Mouse (Mus musculus): Measurements from ENCODE around the gene Oat.

- TF ChIP-seq CTCF (conservative IDR thresholded peaks at IDR 0.05; ENCODE audit: low read length) (no peak), NANOG (IDR thresholded peaks at IDR 0.05; ENCODE audit: borderline replicate concordance, low read length) (no peak), POU5F1 (IDR thresholded peaks at IDR 0.05; ENCODE audit: borderline replicate concordance, low read length) (no peak)
These were observed 18.1 kb upstream of the Oat start for GRCm38 (mm10) chr7:132594325-132594724.
